Mouse (Mus musculus): ENCODE results near the gene Lancl2. TPM values are rescaled to one million over a fixed set of nuclear protein-coding genes. Genes with fewer than 3 reads are reported as not detected.
A peak's percentile ranks its signal among the peaks of the same experiment; 100 is the strongest.

The Lancl2 gene
- total and polyA plus RNA-seq, 2 experiments from 2014 or later = 94.1 to 112 TPM

DNA sequence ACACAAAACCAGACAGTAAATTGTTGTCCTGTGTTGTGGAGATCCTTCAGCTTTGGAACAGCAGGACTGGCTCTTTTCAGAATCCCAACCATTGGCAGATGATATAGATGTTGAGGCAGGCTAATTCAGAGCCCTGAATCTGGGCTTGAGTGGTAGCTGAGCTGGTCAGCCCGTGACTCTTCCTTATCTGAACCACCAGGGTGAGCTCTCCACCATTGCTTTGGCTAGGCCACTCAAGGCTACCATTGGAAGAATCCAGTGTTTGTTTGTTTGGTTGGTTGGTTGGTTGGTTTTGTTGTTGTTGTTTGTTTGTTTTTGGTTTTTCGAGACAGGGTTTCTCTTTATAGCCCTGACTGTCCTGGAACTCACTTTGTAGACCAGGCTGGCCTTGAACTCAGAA lies 41.0 kb downstream of the Lancl2 start:
- 77% methylated on average over 2 of the region's 2 CpGs for WGBS
- ATAC-seq (ENCODE audit: low FRiP score) = no peak

GRCm38 (mm10) chr6:57744123-57744522 lies 41.8 kb downstream of the Lancl2 start:
- no peak for TF ChIP-seq CTCF (IDR thresholded peaks at IDR 0.05)
- ATAC-seq (ENCODE audit: low FRiP score) = no peak
- Histone ChIP-seq H3K9ac (replicated peaks; ENCODE audit: low read length, poor library complexity, severe bottlenecking) (no peak overlapping the region), H3K4me2 (ENCODE audit: low read depth, low read length, poor library complexity, severe bottlenecking) (no peak overlapping the region), H3K4me1 (ENCODE audit: insufficient read depth, low read length) (no peaks in the 10 kb centered on the region), H3K27me3 (ENCODE audit: insufficient read depth, low read length) (no peaks in the 10 kb centered on the region), H3K4me3 (ENCODE audit: low read depth, low read length) (no peak overlapping the region), H3K36me3 (ENCODE audit: insufficient read depth, low read length) (0 out of 2 replicates have a peak, but pooled peaks cover 3% of the 10 kb centered on the region), H3K27ac (ENCODE audit: low read depth, low read length) (no peak overlapping the region), H3K9me3 (ENCODE audit: low read length) (no peaks in the 10 kb centered on the region)
- no peak for DNase-seq (ENCODE audit: low spot score)
- 95% methylated on average over 2 of the region's 2 CpGs for whole genome bisulfite sequencing

More for the DNA sequence above, 41.0 kb downstream of the Lancl2 start:
- Histone ChIP-seq H3K27ac (ENCODE audit: low read depth, low read length) (no peak overlapping the region), H3K4me1 (ENCODE audit: insufficient read depth, low read length) (no peaks in the 10 kb centered on the region), H3K9me3 (ENCODE audit: low read length) (no peaks in the 10 kb centered on the region), H3K27me3 (ENCODE audit: insufficient read depth, low read length) (no peaks in the 10 kb centered on the region), H3K9ac (replicated peaks; ENCODE audit: low read length, poor library complexity, severe bottlenecking) (no peak overlapping the region), H3K4me3 (ENCODE audit: low read depth, low read length) (no peak overlapping the region), H3K4me2 (ENCODE audit: low read depth, low read length, poor library complexity, severe bottlenecking) (no peak overlapping the region), H3K36me3 (ENCODE audit: insufficient read depth, low read length) (0 out of 2 replicates have a peak, but pooled peaks cover 3% of the 10 kb centered on the region)
- no peak for DNase-seq (ENCODE audit: low spot score)
- TF ChIP-seq CTCF (IDR thresholded peaks at IDR 0.05) = peak; percentile 46

GRCm38 (mm10) chr6:57744974-57745747 lies 42.8 kb downstream of the Lancl2 start:
- Histone ChIP-seq H3K9me3 (ENCODE audit: low read length) (no peaks in the 10 kb centered on the region), H3K9ac (replicated peaks; ENCODE audit: low read length, poor library complexity, severe bottlenecking) (no peak overlapping the region), H3K27me3 (ENCODE audit: insufficient read depth, low read length) (no peaks in the 10 kb centered on the region), H3K4me1 (ENCODE audit: insufficient read depth, low read length) (no peaks in the 10 kb centered on the region), H3K36me3 (ENCODE audit: insufficient read depth, low read length) (no peaks in the 10 kb centered on the region), H3K27ac (ENCODE audit: low read depth, low read length) (no peak overlapping the region), H3K4me3 (ENCODE audit: low read depth, low read length) (no peak overlapping the region), H3K4me2 (ENCODE audit: low read depth, low read length, poor library complexity, severe bottlenecking) (no peak overlapping the region)
- WGBS = 94% methylated on average over 4 of the region's 4 CpGs
- no peak for ATAC-seq (ENCODE audit: low FRiP score)
- DNase-seq (ENCODE audit: low spot score) = no peak
- TF ChIP-seq CTCF (IDR thresholded peaks at IDR 0.05) = no peak

- H3K4me3 ChIP-seq (ENCODE audit: low read depth, low read length) = no peak overlapping the region
- DNase-seq (ENCODE audit: low spot score) (no peak), ATAC-seq (ENCODE audit: low FRiP score) (no peak)
- no peak for TF ChIP-seq CTCF (IDR thresholded peaks at IDR 0.05)
- 97% methylated on average over 2 of the region's 2 CpGs for WGBS
- no peaks in the 10 kb centered on the region for H3K27me3 ChIP-seq (ENCODE audit: insufficient read depth, low read length)
- H3K9ac ChIP-seq (replicated peaks; ENCODE audit: low read length, poor library complexity, severe bottlenecking) = no peak overlapping the region
- no peaks in the 10 kb centered on the region for H3K36me3 ChIP-seq (ENCODE audit: insufficient read depth, low read length)
- H3K9me3 ChIP-seq (ENCODE audit: low read length) = no peaks in the 10 kb centered on the region
- H3K27ac ChIP-seq (ENCODE audit: low read depth, low read length) = no peak overlapping the region
- H3K4me2 ChIP-seq (ENCODE audit: low read depth, low read length, poor library complexity, severe bottlenecking) = no peak overlapping the region
- H3K4me1 ChIP-seq (ENCODE audit: insufficient read depth, low read length) = no peaks in the 10 kb centered on the region
Measured at GRCm38 (mm10) chr6:57745748-57746129, 43.4 kb downstream of the Lancl2 start.

- no peak for TF ChIP-seq CTCF (IDR thresholded peaks at IDR 0.05)
- Histone ChIP-seq H3K4me2 (ENCODE audit: low read depth, low read length, poor library complexity, severe bottlenecking) (no peak overlapping the region), H3K4me1 (ENCODE audit: insufficient read depth, low read length) (no peaks in the 10 kb centered on the region), H3K9me3 (ENCODE audit: low read length) (no peaks in the 10 kb centered on the region), H3K27me3 (ENCODE audit: insufficient read depth, low read length) (no peaks in the 10 kb centered on the region), H3K9ac (replicated peaks; ENCODE audit: low read length, poor library complexity, severe bottlenecking) (no peak overlapping the region), H3K36me3 (ENCODE audit: insufficient read depth, low read length) (peaks cover 21% of the 10 kb centered on the region), H3K4me3 (ENCODE audit: low read depth, low read length) (no peak overlapping the region), H3K27ac (ENCODE audit: low read depth, low read length) (no peak overlapping the region)
- no peak for ATAC-seq (ENCODE audit: low FRiP score)
- 98% methylated on average over 9 of the region's 9 CpGs for WGBS
- no peak for DNase-seq (ENCODE audit: low spot score)
Measured at GRCm38 (mm10) chr6:57753962-57754759, 51.8 kb downstream of the Lancl2 start.

DNA sequence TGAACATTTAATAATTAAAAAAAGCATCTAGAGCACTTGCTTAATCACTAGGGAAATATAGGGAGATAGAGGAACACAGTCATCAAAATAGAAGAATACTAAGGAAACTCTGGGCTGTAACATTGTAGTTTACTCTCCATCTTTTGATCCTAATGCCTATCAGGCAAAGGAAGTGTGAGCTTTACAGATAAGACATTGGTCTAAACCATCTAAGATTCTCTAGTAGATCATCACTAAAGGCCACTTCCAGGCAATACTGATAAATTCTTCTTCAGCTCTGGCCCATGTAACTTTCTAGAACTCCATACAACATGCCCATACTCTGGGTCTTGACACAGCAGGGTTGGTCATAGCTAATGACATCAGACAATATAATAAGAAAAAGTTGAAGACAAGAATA lies 60.7 kb downstream of the Lancl2 start:
- TF ChIP-seq CTCF (IDR thresholded peaks at IDR 0.05) = no peak
- ATAC-seq (ENCODE audit: low FRiP score) = no peak

More for the DNA sequence above, 60.7 kb downstream of the Lancl2 start:
- H3K9ac ChIP-seq (replicated peaks; ENCODE audit: low read length, poor library complexity, severe bottlenecking) = no peak overlapping the region
- H3K27me3 ChIP-seq (ENCODE audit: insufficient read depth, low read length) = no peaks in the 10 kb centered on the region
- no peaks in the 10 kb centered on the region for H3K4me1 ChIP-seq (ENCODE audit: insufficient read depth, low read length)
- no peak overlapping the region for H3K4me2 ChIP-seq (ENCODE audit: low read depth, low read length, poor library complexity, severe bottlenecking)
- H3K36me3 ChIP-seq (ENCODE audit: insufficient read depth, low read length) = peaks cover 4% of the 10 kb centered on the region; the same call in 1 of the 2 replicates
- DNase-seq (ENCODE audit: low spot score) = no peak
- H3K9me3 ChIP-seq (ENCODE audit: low read length) = no peaks in the 10 kb centered on the region
- H3K27ac ChIP-seq (ENCODE audit: low read depth, low read length) = no peak overlapping the region
- no peak overlapping the region for H3K4me3 ChIP-seq (ENCODE audit: low read depth, low read length)
